Mouse (Mus musculus) B cell, adult 62 days (primary cell): Measurements from ENCODE around the gene Dnajc2. TPM values are rescaled to one million over a fixed set of nuclear protein-coding genes. Genes with fewer than 3 reads are reported as not detected.

Experiments
- total RNA-seq: library from RNA; stranded (reverse); gene quantifications from 4 replicates; pipeline ENCODE4 v1.2.4, GENCODE M21; 2023

Gene Dnajc2
- 54.8 to 59.1 TPM (median 55.4 TPM) in 4 replicates for total RNA-seq

GRCm38 (mm10) chr5:21785053-21785452 is at the start of gene Dnajc2, which contains the start of gene Psmc2:
Gene Dnajc2 (minus strand): TSS chr5:21785251.
Gene Psmc2 (plus strand): TSS chr5:21785283.

GRCm38 (mm10) chr5:21736956-21737585 is 48.0 kb downstream of the Dnajc2 start, which contains the start of gene Pmpcb:
Gene Pmpcb (plus strand): TSS chr5:21737141.

Other genes with a start within 250 kb of the Dnajc2 start
- gene Lrrc17, start 241.7 kb downstream of the Dnajc2 start, total RNA-seq: not detected in 4 replicates
- gene Fbxl13, start 139.6 kb downstream of the Dnajc2 start, total RNA-seq: 0.36 TPM in 1 of 4 replicates, not detected in the others
- 33.9 to 42.2 TPM (median 38.9 TPM) in 4 replicates for gene Armc10, start 139.4 kb downstream of the Dnajc2 start, total RNA-seq
- 0.94 to 1.6 TPM (median 1.5 TPM) in 4 replicates for gene Napepld, start 83.9 kb downstream of the Dnajc2 start, total RNA-seq
- 89.0 to 108 TPM (median 93.3 TPM) in 4 replicates for gene Pmpcb, start 48.1 kb downstream of the Dnajc2 start, total RNA-seq
- gene Psmc2, start within 50 bp of the Dnajc2 start, total RNA-seq: 63.4 to 74.7 TPM (median 67.5 TPM) in 4 replicates
- gene Slc26a5, start 80.4 kb upstream of the Dnajc2 start, total RNA-seq: not detected in 4 replicates